Mouse (Mus musculus): ENCODE data around the gene Tbc1d10b. TPM values are rescaled to one million over a fixed set of nuclear protein-coding genes. Genes with fewer than 3 reads are reported as not detected.
A peak's percentile ranks its signal among the peaks of the same experiment; 100 is the strongest.

Tbc1d10b gene
- polyA plus RNA-seq, 1 experiment from 2014 or later, result 15.2 TPM

- Histone ChIP-seq H3K9ac (ENCODE audit: low read length) (peak overlapping the region; percentile 64), H3K27me3 (ENCODE audit: control insufficient read depth, insufficient read depth, low read length) (no peaks in the 10 kb centered on the region)
Observed at GRCm38 (mm10) chr7:127217901-127218642, 9.8 kb upstream of the Tbc1d10b start.

GRCm38 (mm10) chr7:127217475-127217874, 9.2 kb upstream of the Tbc1d10b start:
- ATAC-seq (replicated peaks; ENCODE audit: extremely low read depth, insufficient read depth, low FRiP score), result no peak

More at GRCm38 (mm10) chr7:127217901-127218642, 9.8 kb upstream of the Tbc1d10b start:
- Histone ChIP-seq H3K4me3 (ENCODE audit: low read length) (peak overlapping the region; percentile 33), H3K36me3 (ENCODE audit: control insufficient read depth, insufficient read depth) (no peaks in the 10 kb centered on the region), H3K4me1 (ENCODE audit: control insufficient read depth, insufficient read depth, low read length) (peaks cover 29% of the 10 kb centered on the region), H3K4me2 (ENCODE audit: low read depth, low read length) (peak overlapping the region; percentile 51), H3K9me3 (replicated peaks; ENCODE audit: control insufficient read depth, low read length) (no peaks in the 10 kb centered on the region), H3K27ac (ENCODE audit: low read length) (peak overlapping the region; percentile 79)
- 0 out of 2 replicates have a peak, but pooled peaks have one; percentile 11 for ATAC-seq (replicated peaks; ENCODE audit: extremely low read depth, insufficient read depth, low FRiP score)
- 53% methylated on average over 10 of the region's 10 CpGs for WGBS

GRCm38 (mm10) chr7:127216307-127216706, 8.0 kb upstream of the Tbc1d10b start:
- Histone ChIP-seq H3K9ac (ENCODE audit: low read length) (no peak overlapping the region), H3K4me1 (ENCODE audit: control insufficient read depth, insufficient read depth, low read length) (peaks cover 29% of the 10 kb centered on the region), H3K36me3 (ENCODE audit: control insufficient read depth, insufficient read depth) (no peaks in the 10 kb centered on the region), H3K27ac (ENCODE audit: low read length) (no peak overlapping the region), H3K9me3 (replicated peaks; ENCODE audit: control insufficient read depth, low read length) (no peaks in the 10 kb centered on the region), H3K4me3 (ENCODE audit: low read length) (no peak overlapping the region), H3K4me2 (ENCODE audit: low read depth, low read length) (no peak overlapping the region), H3K27me3 (ENCODE audit: control insufficient read depth, insufficient read depth, low read length) (no peaks in the 10 kb centered on the region)
- 81% methylated on average over 5 of the region's 5 CpGs for WGBS
- no peak for ATAC-seq (replicated peaks; ENCODE audit: extremely low read depth, insufficient read depth, low FRiP score)

More at GRCm38 (mm10) chr7:127217475-127217874, 9.2 kb upstream of the Tbc1d10b start:
- H3K4me1 ChIP-seq (ENCODE audit: control insufficient read depth, insufficient read depth, low read length), result peaks cover 29% of the 10 kb centered on the region
- peak overlapping the region; percentile 64 for H3K9ac ChIP-seq (ENCODE audit: low read length)
- no peaks in the 10 kb centered on the region for H3K9me3 ChIP-seq (replicated peaks; ENCODE audit: control insufficient read depth, low read length)
- peak overlapping the region; percentile 79 for H3K27ac ChIP-seq (ENCODE audit: low read length)
- no peaks in the 10 kb centered on the region for H3K27me3 ChIP-seq (ENCODE audit: control insufficient read depth, insufficient read depth, low read length)
- no peaks in the 10 kb centered on the region for H3K36me3 ChIP-seq (ENCODE audit: control insufficient read depth, insufficient read depth)
- 47% methylated on average over 6 of the region's 6 CpGs for WGBS
- peak overlapping the region; percentile 33 for H3K4me3 ChIP-seq (ENCODE audit: low read length)
- H3K4me2 ChIP-seq (ENCODE audit: low read depth, low read length), result peak overlapping the region; percentile 51

- WGBS, result 22% methylated on average over 33 of the region's 33 CpGs
- Histone ChIP-seq H3K4me2 (ENCODE audit: low read depth, low read length) (peak overlapping the region; percentile 70), H3K4me1 (ENCODE audit: control insufficient read depth, insufficient read depth, low read length) (peaks cover 29% of the 10 kb centered on the region), H3K4me3 (ENCODE audit: low read length) (peak overlapping the region; percentile 50), H3K9me3 (replicated peaks; ENCODE audit: control insufficient read depth, low read length) (no peaks in the 10 kb centered on the region), H3K27me3 (ENCODE audit: control insufficient read depth, insufficient read depth, low read length) (no peaks in the 10 kb centered on the region), H3K9ac (ENCODE audit: low read length) (peak overlapping the region; percentile 73), H3K27ac (ENCODE audit: low read length) (peak overlapping the region; percentile 40), H3K36me3 (ENCODE audit: control insufficient read depth, insufficient read depth) (no peaks in the 10 kb centered on the region)
- ATAC-seq (replicated peaks; ENCODE audit: extremely low read depth, insufficient read depth, low FRiP score), result peak; percentile 49; the same call in 1 of the 2 replicates
Observed at GRCm38 (mm10) chr7:127214981-127215871, 7.0 kb upstream of the Tbc1d10b start.

GRCm38 (mm10) chr7:127214521-127214920, 6.3 kb upstream of the Tbc1d10b start:
- Histone ChIP-seq H3K9me3 (replicated peaks; ENCODE audit: control insufficient read depth, low read length) (no peaks in the 10 kb centered on the region), H3K4me1 (ENCODE audit: control insufficient read depth, insufficient read depth, low read length) (peaks cover 31% of the 10 kb centered on the region), H3K9ac (ENCODE audit: low read length) (peak overlapping the region; percentile 73), H3K36me3 (ENCODE audit: control insufficient read depth, insufficient read depth) (no peaks in the 10 kb centered on the region), H3K27ac (ENCODE audit: low read length) (peak overlapping the region; percentile 40), H3K27me3 (ENCODE audit: control insufficient read depth, insufficient read depth, low read length) (no peaks in the 10 kb centered on the region), H3K4me2 (ENCODE audit: low read depth, low read length) (peak overlapping the region; percentile 70), H3K4me3 (ENCODE audit: low read length) (peak overlapping the region; percentile 50)
- 49% methylated on average over 21 of the region's 21 CpGs for WGBS
- no peak for ATAC-seq (replicated peaks; ENCODE audit: extremely low read depth, insufficient read depth, low FRiP score)

- Histone ChIP-seq H3K27me3 (ENCODE audit: control insufficient read depth, insufficient read depth, low read length) (no peaks in the 10 kb centered on the region), H3K9me3 (replicated peaks; ENCODE audit: control insufficient read depth, low read length) (no peaks in the 10 kb centered on the region), H3K36me3 (ENCODE audit: control insufficient read depth, insufficient read depth) (no peaks in the 10 kb centered on the region), H3K4me1 (ENCODE audit: control insufficient read depth, insufficient read depth, low read length) (peaks cover 33% of the 10 kb centered on the region), H3K4me2 (ENCODE audit: low read depth, low read length) (peak overlapping the region; percentile 70; the same call in 1 of the 2 replicates), H3K9ac (ENCODE audit: low read length) (no peak overlapping the region; the same call in 1 of the 2 replicates), H3K27ac (ENCODE audit: low read length) (no peak overlapping the region), H3K4me3 (ENCODE audit: low read length) (no peak overlapping the region)
- ATAC-seq (replicated peaks; ENCODE audit: extremely low read depth, insufficient read depth, low FRiP score), result no peak
- WGBS, result 53% methylated on average over 12 of the region's 12 CpGs
Observed at GRCm38 (mm10) chr7:127213930-127214329, 5.7 kb upstream of the Tbc1d10b start.

GRCm38 (mm10) chr7:127213485-127213884, 5.2 kb upstream of the Tbc1d10b start:
- H3K4me1 ChIP-seq (ENCODE audit: control insufficient read depth, insufficient read depth, low read length), result peaks cover 33% of the 10 kb centered on the region
- H3K36me3 ChIP-seq (ENCODE audit: control insufficient read depth, insufficient read depth), result no peaks in the 10 kb centered on the region
- ATAC-seq (replicated peaks; ENCODE audit: extremely low read depth, insufficient read depth, low FRiP score), result no peak
- no peaks in the 10 kb centered on the region for H3K9me3 ChIP-seq (replicated peaks; ENCODE audit: control insufficient read depth, low read length)
- WGBS, result 46% methylated on average over 7 of the region's 7 CpGs
- H3K4me2 ChIP-seq (ENCODE audit: low read depth, low read length), result no peak overlapping the region
- no peak overlapping the region for H3K9ac ChIP-seq (ENCODE audit: low read length)
- no peak overlapping the region for H3K4me3 ChIP-seq (ENCODE audit: low read length)
- H3K27me3 ChIP-seq (ENCODE audit: control insufficient read depth, insufficient read depth, low read length), result no peaks in the 10 kb centered on the region
- H3K27ac ChIP-seq (ENCODE audit: low read length), result no peak overlapping the region

- Histone ChIP-seq H3K36me3 (ENCODE audit: control insufficient read depth, insufficient read depth) (no peaks in the 10 kb centered on the region), H3K4me3 (ENCODE audit: low read length) (no peak overlapping the region), H3K27ac (ENCODE audit: low read length) (no peak overlapping the region), H3K4me2 (ENCODE audit: low read depth, low read length) (no peak overlapping the region), H3K9ac (ENCODE audit: low read length) (no peak overlapping the region), H3K9me3 (replicated peaks; ENCODE audit: control insufficient read depth, low read length) (no peaks in the 10 kb centered on the region), H3K4me1 (ENCODE audit: control insufficient read depth, insufficient read depth, low read length) (peaks cover 28% of the 10 kb centered on the region), H3K27me3 (ENCODE audit: control insufficient read depth, insufficient read depth, low read length) (no peaks in the 10 kb centered on the region)
- 84% methylated on average over 12 of the region's 12 CpGs for WGBS
- ATAC-seq (replicated peaks; ENCODE audit: extremely low read depth, insufficient read depth, low FRiP score), result no peak
Observed at GRCm38 (mm10) chr7:127212432-127213250, 4.4 kb upstream of the Tbc1d10b start.

Measured in heart, embryonic 16.5 days (tissue).